Mouse (Mus musculus) CH12.LX (cell line): ENCODE data around the gene Prdm2. TPM values are rescaled to one million over a fixed set of nuclear protein-coding genes. Genes with fewer than 3 reads are reported as not detected.

Experiments used
- DNase-seq: peaks from one replicate; pipeline ENCODE4 v3.0.0-alpha.2; 2013; ENCODE audit errors: extremely low read depth
- H3K27ac ChIP-seq: 2 replicates; pipeline ENCODE4 v1.5.1; 2012; ENCODE audit warnings: low read depth, mild to moderate bottlenecking, control low read depth, moderate library complexity; ENCODE audit not compliant: insufficient read depth
- H3K27me3 ChIP-seq: replicated peaks from 2 replicates; pipeline ENCODE3; 2012; ENCODE audit warnings: inconsistent platforms
- H3K36me3 ChIP-seq, 2 experiments: replicated peaks in 1 of 2; 2 replicates each; pipeline versions ENCODE3 to v1.6.1; 2012; ENCODE audit warnings: inconsistent platforms in 1 of 2, low read length in 1 of 2, mild to moderate bottlenecking in 1 of 2, mixed read lengths in 1 of 2, moderate library complexity in 1 of 2; ENCODE audit not compliant: control insufficient read depth in 1 of 2, insufficient read depth in 1 of 2
- H3K4me1 ChIP-seq, 2 experiments: 2 replicates each; pipeline ENCODE4 v1.6.1; 2012; ENCODE audit warnings: inconsistent platforms in 1 of 2, moderate library complexity in 1 of 2; ENCODE audit not compliant: insufficient read depth in 2 of 2, control insufficient read depth in 1 of 2
- H3K4me2 ChIP-seq: 2 replicates; pipeline ENCODE4 v1.6.1; 2012; ENCODE audit warnings: low read depth, mild to moderate bottlenecking, control low read depth; ENCODE audit not compliant: poor library complexity, insufficient read depth, severe bottlenecking
- H3K4me3 ChIP-seq, 3 experiments: fragments of 150-350 bp in 1 of 3; sonication (generic) in 1 of 3; replicated peaks in 1 of 3; 2 replicates each; pipeline versions ENCODE3 to v1.5.1; 2011 to 2012; ENCODE audit warnings: low read depth in 2 of 3, low read length in 2 of 3, mild to moderate bottlenecking in 2 of 3, moderate library complexity in 2 of 3, control low read depth in 1 of 3, improper control_type of control experiment in 1 of 3, inconsistent platforms in 1 of 3, mixed read lengths in 1 of 3; ENCODE audit not compliant: poor library complexity in 1 of 3
- H3K79me2 ChIP-seq: replicated peaks from 2 replicates; pipeline ENCODE4 v1.6.1; 2012; ENCODE audit warnings: mild to moderate bottlenecking, moderate library complexity; ENCODE audit not compliant: control insufficient read depth, poor library complexity, insufficient read depth, severe bottlenecking; ENCODE audit errors: extremely low read depth
- H3K9ac ChIP-seq: 2 replicates; pipeline ENCODE4 v1.6.1; 2012; ENCODE audit warnings: low read depth, mild to moderate bottlenecking, control low read depth, moderate library complexity; ENCODE audit not compliant: insufficient read depth
- H3K9me3 ChIP-seq: replicated peaks from 2 replicates; pipeline ENCODE3; 2012; ENCODE audit warnings: low read length, inconsistent platforms, mixed read lengths
- BHLHE40 ChIP-seq: IDR thresholded peaks from 2 replicates; pipeline ENCODE4 v1.6.1; 2011; ENCODE audit warnings: mild to moderate bottlenecking, low read depth, low read length, improper control_type of control experiment
- CTCF ChIP-seq, 2 experiments: IDR thresholded peaks in 1 of 2; conservative IDR thresholded peaks in 1 of 2; 2 replicates each; pipeline ENCODE4 v1.5.1; 2011 to 2012; ENCODE audit warnings: low read depth in 2 of 2, low read length in 2 of 2, improper control_type of control experiment in 1 of 2, inconsistent platforms in 1 of 2, mild to moderate bottlenecking in 1 of 2, moderate library complexity in 1 of 2
- E2F4 ChIP-seq: IDR thresholded peaks from 2 replicates; pipeline ENCODE4 v1.6.1; 2011; ENCODE audit warnings: low read depth, low read length, improper control_type of control experiment; ENCODE audit not compliant: insufficient replicate concordance
- ELF1 ChIP-seq: IDR thresholded peaks from 2 replicates; pipeline ENCODE4 v1.6.1; 2014; ENCODE audit warnings: low read depth, mild to moderate bottlenecking, inconsistent platforms, low read length, improper control_type of control experiment
- GABPA ChIP-seq: IDR thresholded peaks from 2 replicates; pipeline ENCODE4 v1.6.1; 2012; ENCODE audit warnings: low read depth, low read length, improper control_type of control experiment, inconsistent platforms; ENCODE audit not compliant: insufficient replicate concordance
- HCFC1 ChIP-seq: IDR thresholded peaks from 2 replicates; pipeline ENCODE4 v1.6.1; 2012; ENCODE audit warnings: low read depth, mild to moderate bottlenecking, inconsistent platforms, low read length, improper control_type of control experiment
- JUND ChIP-seq: conservative IDR thresholded peaks from 2 replicates; pipeline ENCODE4 v1.6.1; 2011; ENCODE audit warnings: low read depth, low read length, improper control_type of control experiment
- MAFK ChIP-seq: IDR thresholded peaks from 2 replicates; pipeline ENCODE4 v1.6.1; 2011; ENCODE audit warnings: low read length, improper control_type of control experiment; ENCODE audit not compliant: insufficient replicate concordance
- MEF2A ChIP-seq: IDR thresholded peaks from 2 replicates; pipeline ENCODE4 v1.6.1; 2014; ENCODE audit warnings: low read depth, mild to moderate bottlenecking, inconsistent platforms, low read length, improper control_type of control experiment, borderline replicate concordance
- MXI1 ChIP-seq: IDR thresholded peaks from 2 replicates; pipeline ENCODE4 v1.6.1; 2011; ENCODE audit warnings: mild to moderate bottlenecking, low read depth, low read length, improper control_type of control experiment
- NRF1 ChIP-seq: IDR thresholded peaks from 2 replicates; pipeline ENCODE4 v1.6.1; 2014; ENCODE audit warnings: low read depth, mild to moderate bottlenecking, inconsistent platforms, low read length, improper control_type of control experiment, moderate library complexity
- PAX5 ChIP-seq: IDR thresholded peaks from 2 replicates; pipeline ENCODE4 v1.6.1; 2012; ENCODE audit warnings: low read length, inconsistent platforms, mixed read lengths
- POLR2A ChIP-seq: IDR thresholded peaks from 2 replicates; pipeline ENCODE4 v1.6.1; 2011; ENCODE audit warnings: low read depth, mild to moderate bottlenecking, improper control_type of control experiment, low read length
- POLR2AphosphoS2 ChIP-seq: IDR thresholded peaks from 2 replicates; pipeline ENCODE4 v1.6.1; 2011; ENCODE audit warnings: low read depth, low read length, improper control_type of control experiment
- SMC3 ChIP-seq: IDR thresholded peaks from 2 replicates; pipeline ENCODE4 v1.6.1; 2011; ENCODE audit warnings: low read depth, low read length, improper control_type of control experiment
- UBTF ChIP-seq: IDR thresholded peaks from 2 replicates; pipeline ENCODE4 v1.6.1; 2012; ENCODE audit warnings: low read depth, mild to moderate bottlenecking, inconsistent platforms, low read length, improper control_type of control experiment, moderate library complexity
- USF2 ChIP-seq: conservative IDR thresholded peaks from 2 replicates; pipeline ENCODE4 v1.6.1; 2011; ENCODE audit warnings: low read depth, low read length, improper control_type of control experiment
- ZKSCAN1 ChIP-seq: IDR thresholded peaks from 2 replicates; pipeline ENCODE4 v1.6.1; 2012; ENCODE audit warnings: low read depth, inconsistent platforms, low read length, improper control_type of control experiment, borderline replicate concordance
- ZNF384 ChIP-seq: IDR thresholded peaks from 2 replicates; pipeline ENCODE4 v1.6.1; 2012; ENCODE audit warnings: low read depth, low read length, improper control_type of control experiment, inconsistent platforms
- dilution Hi-C: fragments of 300-500 bp; cut with MboI; formaldehyde crosslinking; loops from 2 replicates; pipeline ENCODE4 v1.14.3; 2020; ENCODE audit warnings: low sequenced_read_pairs; ENCODE audit not compliant: extremely low pct_unique_long_range_greater_than_20kb, extremely low pct_ligation_motif_present
- in situ Hi-C: fragments of 300-500 bp; cut with MboI; formaldehyde crosslinking; loops from 3 replicates; pipeline ENCODE4 v1.14.3; 2019; ENCODE audit warnings: low sequenced_read_pairs, low pct_ligation_motif_present, low pct_unique_long_range_greater_than_20kb, mixed read lengths
- polyA plus RNA-seq: library from polyadenylated mRNA; unstranded; fragments of >175 nt; gene quantifications from 2 replicates; pipeline ENCODE4 v1.2.1, GENCODE M21; 2012; ENCODE audit warnings: low read depth; ENCODE audit not compliant: insufficient read length
- total RNA-seq, 2 experiments: library from RNA; depleted of rRNA; stranded (reverse); fragments of 300-350 nt in 1 of 2; fragments of >200 nt in 1 of 2; gene quantifications; 2 replicates each; pipeline ENCODE4 v1.2.3; 2012 to 2014

Prdm2 gene
- total and polyA plus RNA-seq, 3 experiments, result 3.8 to 16.1 (median 7.1) TPM

- DNase-seq, result no peak
- dilution Hi-C loops (no loop called here), in situ Hi-C loops (no loop called here)
- Histone ChIP-seq H3K4me3 (no peak overlapping the region), H3K27ac (no peak overlapping the region), H3K36me3 (no peaks in the 10 kb centered on the region), H3K79me2 (no peaks in the 10 kb centered on the region), H3K27me3 (peaks cover 28% of the 10 kb centered on the region), H3K9ac (no peak overlapping the region), H3K4me1 (no peaks in the 10 kb centered on the region), H3K9me3 (peaks cover 7% of the 10 kb centered on the region), H3K4me2 (no peak overlapping the region)
- TF ChIP-seq JUND (no peak), E2F4 (no peak), GABPA (no peak), SMC3 (no peak), MXI1 (no peak), ELF1 (no peak), ZKSCAN1 (no peak), USF2 (no peak), UBTF (no peak), CTCF (conservative IDR thresholded peaks at IDR 0.05 in 1 of 2, IDR thresholded peaks at IDR 0.05 in 1 of 2; ENCODE audit: low read depth in 2 of 2, low read length in 2 of 2) (no peak), HCFC1 (no peak), BHLHE40 (no peak)
These were observed 120.6 kb downstream of the Prdm2 start for GRCm38 (mm10) chr4:143092082-143092701.

GRCm38 (mm10) chr4:143090551-143090950 is 122.2 kb downstream of the Prdm2 start:
- peaks cover 12% of the 10 kb centered on the region for H3K9me3 ChIP-seq
- peaks cover 39% of the 10 kb centered on the region for H3K27me3 ChIP-seq
- H3K27ac ChIP-seq, result no peak overlapping the region
- TF ChIP-seq ZNF384 (no peak), HCFC1 (no peak), MEF2A (no peak), SMC3 (no peak), POLR2AphosphoS2 (no peak), PAX5 (no peak), BHLHE40 (no peak), MAFK (no peak), NRF1 (no peak), POLR2A (no peak)
- H3K4me1 ChIP-seq, result no peaks in the 10 kb centered on the region
- H3K9ac ChIP-seq, result no peak overlapping the region
- H3K4me2 ChIP-seq, result no peak overlapping the region
- no peak for DNase-seq
- no peaks in the 10 kb centered on the region for H3K36me3 ChIP-seq
- dilution Hi-C loops, result no loop called here
- no peak overlapping the region for H3K4me3 ChIP-seq
- no peaks in the 10 kb centered on the region for H3K79me2 ChIP-seq
- in situ Hi-C loops, result no loop called here
